Mouse (Mus musculus): ENCODE data around the gene Hax1. TPM values are rescaled to one million over a fixed set of nuclear protein-coding genes. Genes with fewer than 3 reads are reported as not detected.

Gene Hax1
- 32.6 TPM for polyA plus RNA-seq (2015; fragmentation: Illumina TruSeq; extraction: RNeasy Lipid Tissue Mini Kit (QIAGEN cat#74804); ENCODE audit: insufficient read depth, low read depth, low replicate concordance)

DNA sequence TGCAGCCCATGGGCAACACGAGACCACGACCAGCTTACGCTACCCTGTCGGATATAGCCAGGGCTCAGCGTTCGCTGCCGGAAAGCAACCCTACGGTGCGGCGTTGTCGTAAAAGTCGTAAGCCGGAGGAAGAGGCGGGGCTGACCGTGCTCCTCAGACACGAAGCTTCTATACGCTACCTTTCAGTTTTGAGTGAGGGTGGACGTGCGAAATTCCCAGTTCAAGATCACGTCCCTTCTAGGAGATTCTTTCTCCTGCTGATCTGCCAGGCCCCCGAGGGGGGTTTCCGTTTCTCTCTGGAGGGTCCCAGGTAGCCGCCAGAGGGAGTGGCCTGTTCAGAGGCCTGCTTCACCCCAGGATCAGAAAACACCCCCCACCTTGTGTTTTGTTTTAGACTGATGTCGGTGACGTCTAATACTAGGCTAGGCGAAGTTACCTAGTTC is at the start of gene Hax1:
Gene Hax1, minus strand, starts transcription at position 169 of the 443 bp plus-strand sequence.

DNA sequence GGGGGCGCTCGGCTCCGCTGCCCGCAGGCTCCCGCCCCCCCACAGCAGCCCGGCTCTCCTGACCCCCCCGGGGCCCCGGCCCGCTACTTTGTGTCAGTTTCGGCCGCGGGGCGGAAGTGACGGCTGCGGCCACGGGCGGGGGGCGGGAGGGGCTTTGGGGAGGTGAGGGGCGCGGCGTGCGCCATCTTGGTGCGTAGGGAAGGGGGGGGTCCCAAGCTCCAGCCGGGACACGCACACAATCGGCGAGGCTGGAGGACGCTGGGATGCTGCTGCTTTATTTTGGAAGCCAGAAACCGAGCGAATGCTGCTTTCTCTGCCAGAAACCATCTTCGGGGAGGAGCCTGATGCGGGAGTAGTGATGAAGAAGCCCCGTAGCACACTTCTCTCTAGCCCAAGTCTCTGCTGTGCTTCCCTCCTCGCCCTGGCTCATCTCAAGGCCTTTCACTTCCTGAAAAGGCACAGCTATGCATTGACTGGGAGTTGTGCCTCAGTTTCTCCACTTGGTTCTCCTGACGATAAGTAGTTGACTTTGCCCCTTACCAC is 35.3 kb downstream of the Hax1 start, which contains the start of gene Atp8b2:
Gene Atp8b2, minus strand, starts transcription at position 288 of the 543 bp plus-strand sequence.

Other genes with a start within 250 kb of the Hax1 start
- gene Chrnb2, start 234.1 kb downstream of the Hax1 start, polyA plus RNA-seq (2015; fragmentation: Illumina TruSeq; extraction: RNeasy Lipid Tissue Mini Kit (QIAGEN cat#74804); ENCODE audit: insufficient read depth, low read depth, low replicate concordance): 0.65 TPM
- 19.4 TPM for gene Ube2q1, start 225.2 kb downstream of the Hax1 start, polyA plus RNA-seq (2015; fragmentation: Illumina TruSeq; extraction: RNeasy Lipid Tissue Mini Kit (QIAGEN cat#74804); ENCODE audit: insufficient read depth, low read depth, low replicate concordance)
- gene She, start 167.4 kb downstream of the Hax1 start, polyA plus RNA-seq (2015; fragmentation: Illumina TruSeq; extraction: RNeasy Lipid Tissue Mini Kit (QIAGEN cat#74804); ENCODE audit: insufficient read depth, low read depth, low replicate concordance): 6.4 TPM
- 4.7 TPM for gene Il6ra, start 85.6 kb downstream of the Hax1 start, polyA plus RNA-seq (2015; fragmentation: Illumina TruSeq; extraction: RNeasy Lipid Tissue Mini Kit (QIAGEN cat#74804); ENCODE audit: insufficient read depth, low read depth, low replicate concordance)
- gene Atp8b2, start 35.3 kb downstream of the Hax1 start, polyA plus RNA-seq (2015; fragmentation: Illumina TruSeq; extraction: RNeasy Lipid Tissue Mini Kit (QIAGEN cat#74804); ENCODE audit: insufficient read depth, low read depth, low replicate concordance): 10.9 TPM
- 22.4 TPM for gene 4933434E20Rik, start 52.9 kb upstream of the Hax1 start, polyA plus RNA-seq (2015; fragmentation: Illumina TruSeq; extraction: RNeasy Lipid Tissue Mini Kit (QIAGEN cat#74804); ENCODE audit: insufficient read depth, low read depth, low replicate concordance)
- gene Ubap2l, start 53.8 kb upstream of the Hax1 start, polyA plus RNA-seq (2015; fragmentation: Illumina TruSeq; extraction: RNeasy Lipid Tissue Mini Kit (QIAGEN cat#74804); ENCODE audit: insufficient read depth, low read depth, low replicate concordance): 20.0 TPM
- gene Tpm3, start 73.9 kb upstream of the Hax1 start, polyA plus RNA-seq (2015; fragmentation: Illumina TruSeq; extraction: RNeasy Lipid Tissue Mini Kit (QIAGEN cat#74804); ENCODE audit: insufficient read depth, low read depth, low replicate concordance): 51.9 TPM
- not detected for gene Nup210l, start 105.4 kb upstream of the Hax1 start, polyA plus RNA-seq (2015; fragmentation: Illumina TruSeq; extraction: RNeasy Lipid Tissue Mini Kit (QIAGEN cat#74804); ENCODE audit: insufficient read depth, low read depth, low replicate concordance)
- gene Rps27, start 214.9 kb upstream of the Hax1 start, polyA plus RNA-seq (2015; fragmentation: Illumina TruSeq; extraction: RNeasy Lipid Tissue Mini Kit (QIAGEN cat#74804); ENCODE audit: insufficient read depth, low read depth, low replicate concordance): 1,024 TPM
- 3.2 TPM for gene Rab13, start 214.9 kb upstream of the Hax1 start, polyA plus RNA-seq (2015; fragmentation: Illumina TruSeq; extraction: RNeasy Lipid Tissue Mini Kit (QIAGEN cat#74804); ENCODE audit: insufficient read depth, low read depth, low replicate concordance)
- 60.7 TPM for gene Jtb, start 232.8 kb upstream of the Hax1 start, polyA plus RNA-seq (2015; fragmentation: Illumina TruSeq; extraction: RNeasy Lipid Tissue Mini Kit (QIAGEN cat#74804); ENCODE audit: insufficient read depth, low read depth, low replicate concordance)
- not detected for gene Creb3l4, start 244.7 kb upstream of the Hax1 start, polyA plus RNA-seq (2015; fragmentation: Illumina TruSeq; extraction: RNeasy Lipid Tissue Mini Kit (QIAGEN cat#74804); ENCODE audit: insufficient read depth, low read depth, low replicate concordance)
- gene Slc39a1, start 249.4 kb upstream of the Hax1 start, polyA plus RNA-seq (2015; fragmentation: Illumina TruSeq; extraction: RNeasy Lipid Tissue Mini Kit (QIAGEN cat#74804); ENCODE audit: insufficient read depth, low read depth, low replicate concordance): 13.2 TPM

All from pancreas, adult 10 weeks (tissue).